Mouse (Mus musculus) adrenal gland, postnatal 14 days (tissue): Measurements from ENCODE around the gene Reg4. TPM values are rescaled to one million over a fixed set of nuclear protein-coding genes. Genes with fewer than 3 reads are reported as not detected.

Experiments
- DNase-seq: peaks from one replicate; pipeline ENCODE4 v3.0.0; 2021; ENCODE audit warnings: mixed read lengths
- total RNA-seq: library from RNA; stranded (reverse); gene quantifications from 2 replicates; pipeline ENCODE4 v1.2.3, GENCODE M21; 2021

Gene Reg4
- total RNA-seq, 1 experiment from 2014 or later = not detected

DNA sequence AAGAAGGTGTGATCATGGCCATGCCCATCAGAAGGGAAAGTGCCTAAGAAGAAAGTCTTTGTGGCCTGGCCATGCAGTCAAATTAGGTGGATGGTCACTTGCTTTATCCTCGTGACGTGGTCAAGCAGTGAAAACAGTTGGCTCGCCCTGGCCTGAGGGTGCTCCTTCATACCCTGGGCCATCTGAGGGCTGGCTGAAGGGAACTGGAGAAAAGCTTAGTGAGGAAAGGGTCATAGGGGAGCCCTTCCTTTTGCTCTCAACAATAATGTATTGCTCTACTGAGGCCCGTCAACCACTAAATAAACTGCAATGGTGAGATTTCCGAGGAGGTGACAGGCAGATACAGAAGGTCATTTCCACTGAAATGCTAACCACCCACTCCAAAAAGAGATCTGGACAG, 15.3 kb downstream of the Reg4 start:
- no peak for DNase-seq

- DNase-seq = no peak
Observed at GRCm38 (mm10) chr3:98238150-98238549, 16.2 kb downstream of the Reg4 start.

- no peak for DNase-seq
Observed at GRCm38 (mm10) chr3:98242051-98242450, 20.1 kb downstream of the Reg4 start.

- no peak for DNase-seq
Observed at GRCm38 (mm10) chr3:98242458-98243037, 20.6 kb downstream of the Reg4 start.

- DNase-seq = no peak
Observed at GRCm38 (mm10) chr3:98245892-98246291, 23.9 kb downstream of the Reg4 start.

DNA sequence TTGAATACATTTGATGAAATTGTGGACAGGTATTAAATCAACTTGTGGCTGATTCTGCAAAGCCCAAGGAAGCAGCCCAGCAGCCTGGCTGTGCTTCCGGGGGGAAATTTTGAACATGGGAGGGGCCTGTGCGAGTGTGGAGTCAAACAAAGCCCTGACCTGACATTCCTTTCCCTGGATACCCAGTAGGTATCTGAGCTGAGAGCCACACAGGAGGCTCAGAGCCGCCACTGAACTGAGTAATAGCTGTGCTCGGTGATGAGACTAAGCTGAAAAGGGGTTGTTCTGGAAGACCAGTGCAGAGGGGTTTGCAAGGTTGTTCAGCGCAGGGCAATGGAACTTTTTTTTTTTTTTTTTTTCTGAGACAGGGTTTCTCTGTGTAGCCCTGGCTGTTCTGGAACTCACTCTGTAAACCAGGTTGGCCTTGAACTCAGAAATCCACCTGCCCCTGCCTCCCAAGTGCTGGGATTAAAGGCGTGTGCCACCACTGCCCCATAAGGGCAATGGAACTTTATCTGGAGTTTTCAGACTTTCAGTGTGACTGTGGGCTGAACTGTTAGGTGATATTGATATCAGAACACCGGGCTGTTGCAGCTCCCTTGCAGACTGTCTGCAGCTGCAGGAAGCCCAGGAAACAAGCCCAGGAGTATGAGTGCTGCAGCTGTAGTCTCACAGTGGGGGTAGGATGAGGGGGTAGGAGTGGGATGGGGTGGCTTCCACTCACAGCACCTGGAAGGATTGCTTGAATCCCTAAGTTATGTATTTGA, 25.2 kb downstream of the Reg4 start:
- DNase-seq = no peak

GRCm38 (mm10) chr3:98249378-98249777, 27.4 kb downstream of the Reg4 start:
- DNase-seq = no peak

DNA sequence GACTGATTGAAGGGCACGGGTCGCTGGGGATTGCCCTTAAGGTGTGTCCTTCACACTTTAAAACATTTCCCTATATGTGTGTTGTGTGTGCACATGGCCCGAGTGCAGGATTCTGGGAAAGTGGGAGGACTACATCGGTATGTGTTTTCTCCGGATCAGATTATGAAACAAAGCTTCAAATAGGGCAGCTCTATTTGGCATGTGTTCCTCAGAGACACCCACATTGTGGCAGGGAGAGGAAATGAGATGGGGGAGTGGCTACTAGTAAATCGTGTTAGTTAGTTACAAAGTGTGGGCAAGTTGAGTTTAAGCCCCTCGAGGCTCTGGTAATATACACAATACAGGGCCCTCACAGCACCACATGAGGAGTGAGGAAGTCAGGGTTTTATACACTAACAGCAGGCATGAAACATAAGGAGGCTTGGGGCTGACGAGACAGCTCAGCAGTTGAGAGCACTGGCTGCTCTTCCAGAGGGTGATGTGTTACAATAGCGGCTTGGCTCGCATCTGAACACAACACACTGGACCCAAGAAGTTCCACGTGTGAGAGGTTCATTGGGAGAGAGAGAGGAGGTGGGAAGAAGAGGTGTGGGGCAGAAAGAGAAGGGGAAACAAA, 28.0 kb downstream of the Reg4 start:
- no peak for DNase-seq

DNA sequence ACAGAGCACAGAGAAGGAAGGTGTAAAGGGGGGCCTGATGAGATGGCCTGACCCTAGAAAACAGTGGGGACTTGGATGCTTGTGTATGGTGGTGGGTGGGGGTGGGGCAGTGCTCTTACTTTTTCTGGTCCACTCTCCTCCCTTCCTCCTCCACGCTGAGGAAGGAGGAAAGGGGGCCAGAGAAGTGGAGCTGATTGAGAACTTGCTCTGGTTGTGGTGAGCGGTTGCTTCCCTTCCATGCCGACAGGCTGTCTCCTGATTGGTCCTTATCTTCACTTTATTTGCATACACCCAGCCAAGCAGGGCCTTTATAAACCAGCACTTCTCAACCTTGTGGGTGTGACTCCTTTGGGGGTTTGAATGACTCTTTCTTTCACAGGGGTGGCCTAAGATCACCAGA, 32.1 kb downstream of the Reg4 start:
- DNase-seq = no peak

DNA sequence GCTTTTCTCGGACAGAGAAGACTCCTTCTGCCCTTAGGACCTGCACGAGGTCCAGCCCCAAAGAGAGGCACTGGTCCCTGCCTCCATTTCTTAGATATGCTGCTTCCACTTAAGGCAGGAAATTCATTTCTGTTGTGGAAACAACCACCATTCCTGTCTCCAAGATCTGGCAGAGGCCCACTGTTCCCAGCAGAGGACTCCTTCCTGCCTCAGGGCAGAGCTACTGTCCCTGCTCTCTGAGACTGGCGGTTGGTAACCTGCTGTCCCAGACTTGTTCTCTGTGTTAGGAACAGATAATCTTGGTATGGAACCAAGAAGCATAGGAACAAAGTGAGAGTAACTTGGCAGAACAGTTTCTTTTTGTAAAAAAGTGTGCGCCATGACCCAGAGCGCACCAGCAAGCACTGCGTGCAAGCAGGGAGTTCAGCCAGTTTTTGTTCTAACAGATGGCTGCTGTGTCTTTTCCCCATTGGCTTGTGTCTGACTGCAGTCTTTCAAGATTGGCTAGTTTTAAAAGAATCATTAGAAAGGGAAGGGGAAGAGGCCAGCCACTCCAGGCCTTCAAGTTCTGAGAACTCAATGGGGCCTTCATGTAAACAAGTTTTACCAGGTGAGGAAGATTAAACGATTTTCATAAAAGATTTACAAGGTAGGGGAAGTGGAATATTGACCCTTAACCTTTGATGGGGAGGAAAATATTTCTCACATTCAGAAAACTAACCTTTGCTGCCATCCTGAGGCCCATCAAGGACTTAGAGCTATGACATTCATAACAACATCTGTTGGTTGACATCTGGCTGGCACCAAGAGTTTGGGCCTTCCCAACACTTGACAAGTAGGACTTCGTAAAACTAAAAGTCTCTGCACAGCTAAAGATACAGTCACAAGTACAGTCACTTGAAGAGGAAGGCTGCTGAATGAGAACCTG, 33.0 kb downstream of the Reg4 start:
- DNase-seq = no peak

- no peak for DNase-seq
Observed at GRCm38 (mm10) chr3:98258723-98259122, 36.8 kb downstream of the Reg4 start.

GRCm38 (mm10) chr3:98259271-98259751, 37.4 kb downstream of the Reg4 start:
- DNase-seq = no peak

GRCm38 (mm10) chr3:98260534-98260933, 38.6 kb downstream of the Reg4 start:
- no peak for DNase-seq

GRCm38 (mm10) chr3:98261415-98261814, 39.5 kb downstream of the Reg4 start:
- DNase-seq = no peak

- DNase-seq = no peak
Observed at GRCm38 (mm10) chr3:98262133-98262532, 40.2 kb downstream of the Reg4 start.

DNA sequence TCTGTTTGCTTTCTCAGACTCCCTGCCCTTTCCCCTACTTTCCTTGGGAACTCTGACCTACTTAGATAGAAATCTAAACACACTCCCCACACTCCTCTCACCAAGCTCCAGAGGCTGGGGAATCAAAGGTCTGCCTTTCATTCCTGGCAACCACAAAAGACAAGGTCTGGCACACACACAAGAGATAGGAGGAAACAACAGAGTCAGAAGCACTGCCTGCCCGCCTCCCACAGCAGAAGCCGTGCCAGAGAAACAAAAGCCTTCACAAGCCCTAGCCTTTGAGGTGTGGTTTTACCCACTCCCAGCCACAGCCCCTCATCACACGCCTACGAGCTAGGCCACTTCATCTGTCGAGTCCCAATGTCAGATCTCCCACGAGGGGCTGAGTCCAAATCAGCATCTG, 45.3 kb downstream of the Reg4 start:
- DNase-seq = peak; percentile 63

- DNase-seq = no peak
Observed at GRCm38 (mm10) chr3:98273623-98274398, 51.9 kb downstream of the Reg4 start.

DNA sequence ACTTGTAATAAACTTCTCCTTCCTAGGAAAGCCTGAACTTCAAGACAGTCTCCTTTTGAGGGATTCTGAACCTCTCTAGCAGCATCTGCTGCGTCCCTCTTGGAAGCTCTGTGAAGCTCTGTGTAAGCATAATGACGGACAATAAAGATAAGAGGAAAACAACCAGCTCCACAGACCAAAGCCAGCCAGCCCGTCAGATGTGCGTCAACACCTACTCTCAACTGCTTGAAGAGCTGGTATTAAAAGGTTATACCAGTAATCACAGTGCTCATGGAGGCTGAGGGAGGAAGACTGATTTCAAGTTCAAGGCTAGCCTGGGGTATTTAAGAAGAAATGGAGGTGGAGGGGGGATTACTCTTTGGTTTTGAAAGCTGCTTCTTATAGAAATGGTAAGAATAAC, 57.7 kb downstream of the Reg4 start:
- DNase-seq = no peak

DNA sequence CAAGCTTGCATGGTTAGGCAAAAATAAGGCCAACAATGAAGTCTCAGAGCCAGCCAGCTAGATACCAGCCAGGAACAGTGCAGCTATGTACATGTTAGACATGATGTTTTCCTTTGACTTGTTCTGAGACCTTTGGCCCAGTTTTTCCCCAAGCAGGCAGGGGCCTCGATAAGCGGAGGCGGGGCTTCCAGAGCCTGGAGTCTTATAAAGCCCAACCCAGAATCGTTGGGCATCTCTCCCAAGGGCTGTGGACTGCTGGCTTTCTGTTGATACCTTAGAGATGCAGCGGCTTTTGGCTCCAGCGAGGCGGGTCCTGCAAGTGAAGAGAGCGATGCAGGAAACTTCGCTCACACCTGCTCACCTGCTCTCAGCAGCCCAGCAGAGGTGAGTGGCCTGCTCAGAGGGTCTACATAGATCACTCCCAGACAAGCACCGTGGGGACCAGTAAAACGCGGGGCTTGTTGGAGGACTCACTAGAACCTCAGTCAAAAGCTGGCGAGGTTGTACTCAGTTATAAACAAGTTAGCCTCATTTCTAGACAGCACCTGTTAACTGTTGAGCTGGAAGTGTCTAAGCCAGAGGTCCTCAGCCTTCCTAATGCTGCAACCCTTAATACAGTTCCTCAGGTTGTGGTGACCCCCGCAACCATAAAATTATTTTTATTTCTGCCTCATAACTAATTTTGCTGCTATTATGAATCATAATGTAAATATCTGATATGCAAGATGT, 58.4 kb downstream of the Reg4 start, which contains the start of gene Hmgcs2:
Gene Hmgcs2 (plus strand): TSS at position 232 of the 729 bp plus-strand sequence.
- peak; percentile 46 for DNase-seq

DNA sequence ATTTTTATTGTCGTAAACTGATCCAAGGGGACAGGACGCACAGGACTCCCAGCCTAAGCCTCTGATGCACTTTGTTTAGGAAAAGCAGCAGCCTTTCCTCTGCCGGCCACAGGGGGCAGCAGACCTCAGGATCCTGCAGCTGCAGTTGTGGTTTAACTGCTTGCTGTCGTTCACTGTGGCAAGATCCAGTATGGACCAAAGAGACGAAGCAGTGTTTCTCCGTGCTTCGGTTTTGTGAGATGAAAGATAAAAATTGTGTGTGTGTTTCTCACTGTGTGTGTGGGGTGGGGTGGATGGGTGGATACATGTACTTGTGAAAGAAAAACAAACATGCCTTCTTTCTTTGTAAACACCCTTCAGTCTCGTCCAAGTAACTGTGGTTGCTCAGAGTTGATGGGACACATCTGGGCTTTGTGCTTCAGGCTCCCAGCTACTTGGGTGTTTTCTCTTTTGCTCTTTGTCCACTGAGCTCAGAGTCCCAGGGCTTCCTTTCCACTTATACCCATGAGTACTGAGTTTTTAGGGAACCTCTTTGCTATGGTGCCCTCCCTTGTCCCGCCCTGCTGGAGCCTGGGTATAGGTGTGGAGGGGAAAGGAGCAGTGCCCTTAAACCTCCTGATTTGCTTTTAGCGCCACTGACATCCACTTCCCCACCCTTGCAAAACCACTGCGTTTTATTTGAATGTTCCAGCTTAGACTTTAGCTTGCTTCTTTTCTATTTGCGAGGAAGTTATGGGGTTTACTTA, 59.1 kb downstream of the Reg4 start:
- peak; percentile 75 for DNase-seq
